Mouse (Mus musculus): ENCODE data around the gene Izumo4. TPM values are rescaled to one million over a fixed set of nuclear protein-coding genes. Genes with fewer than 3 reads are reported as not detected.

Izumo4 gene
- 10 to 100 TPM; 35.9 to 42.5 TPM for total RNA-seq (2021)

DNA sequence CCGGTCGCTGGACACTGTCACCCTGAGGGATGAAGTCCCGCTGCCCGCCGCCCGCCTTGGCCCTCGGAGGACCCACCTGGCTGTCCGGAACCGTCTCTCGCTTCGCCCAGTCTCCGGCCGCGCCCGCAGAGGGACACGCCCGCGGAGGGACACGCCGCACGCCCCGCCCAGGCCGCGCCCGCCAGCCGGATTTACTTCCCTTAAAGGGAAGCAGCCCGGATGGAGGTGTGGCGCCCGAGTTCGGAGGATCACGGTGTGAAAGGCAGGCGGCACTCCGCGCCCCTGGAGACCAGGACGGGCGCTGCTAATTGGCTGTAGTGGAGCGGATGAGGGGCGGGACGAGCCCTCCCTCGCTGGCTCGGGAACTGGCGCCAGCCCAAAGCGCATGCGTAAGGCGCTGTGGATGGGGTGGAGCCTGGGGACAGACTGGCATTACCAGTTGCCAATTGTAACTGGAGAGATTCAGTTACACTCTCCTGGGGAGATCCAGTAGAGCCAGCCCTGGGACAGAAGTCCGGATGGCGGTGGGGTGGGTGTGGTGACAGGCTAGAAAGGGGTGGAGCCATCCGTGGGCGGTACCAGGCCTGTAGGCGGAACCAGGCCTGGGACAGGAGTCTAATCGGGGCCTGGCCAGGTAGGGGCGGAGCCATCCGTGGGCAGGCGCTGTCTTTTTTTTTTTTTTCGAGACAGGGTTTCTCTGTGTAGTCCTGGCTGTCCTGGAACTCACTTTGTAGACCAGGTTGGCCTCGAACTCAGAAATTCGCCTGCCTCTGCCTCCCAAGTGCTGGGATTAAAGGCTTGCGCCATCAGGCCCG, at the start of gene Izumo4, which contains the start of gene Mob3a:
Gene Izumo4, plus strand, starts transcription at position 464 of the 815 bp plus-strand sequence.
Gene Mob3a, minus strand, starts transcription at position 257 of the 815 bp plus-strand sequence.
- intact Hi-C loops (cut with DNase I) = loop anchor here (2.0 kb wide), 2 partner anchors 25 to 39 kb away; no protein-coding TSS in a partner anchor
- DNase-seq (ENCODE audit: low spot score in 2 of 2) = peak; percentile 98 to 100

GRCm38 (mm10) chr10:80653156-80653720, 48.7 kb upstream of the Izumo4 start:
- DNase-seq (ENCODE audit: low spot score in 2 of 2) = no peak
- intact Hi-C loops (cut with DNase I) = no loop called here

DNA sequence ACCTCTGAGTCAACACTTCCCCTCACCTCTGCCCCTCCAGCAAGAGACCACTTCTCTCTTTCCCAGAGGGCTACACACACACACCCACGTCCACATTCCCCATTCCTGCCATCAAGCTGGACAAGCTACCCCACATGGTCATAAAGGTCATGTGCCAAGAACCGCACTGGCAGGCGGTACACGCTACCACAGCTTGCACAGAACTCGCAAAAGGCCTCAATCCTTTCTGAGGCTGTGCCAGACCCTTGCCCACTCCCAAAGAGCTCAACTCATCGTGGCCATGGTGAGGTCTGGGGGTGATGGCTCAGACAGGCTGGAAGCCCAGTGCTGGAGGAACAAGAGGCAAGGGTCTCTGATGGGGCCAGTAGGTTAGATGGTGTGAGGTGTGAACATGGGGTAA, 47.1 kb upstream of the Izumo4 start:
- DNase-seq (ENCODE audit: low spot score in 2 of 2) = no peak
- intact Hi-C loops (cut with DNase I) = loop anchor here (5.0 kb wide), 2 partner anchors 33 to 78 kb away; partner anchors contain the start of genes Csnk1g2 and Klf16

GRCm38 (mm10) chr10:80655406-80656129, 46.4 kb upstream of the Izumo4 start:
- DNase-seq (ENCODE audit: low spot score in 2 of 2) = no peak
- intact Hi-C loops (cut with DNase I) = loop anchor here (2.0 to 5.0 kb wide), 3 partner anchors 19 to 78 kb away; partner anchors contain the start of genes Csnk1g2 and Klf16

- intact Hi-C loops (cut with DNase I) = loop anchor here (2.0 to 5.0 kb wide), 3 partner anchors 19 to 79 kb away; partner anchors contain the start of genes Csnk1g2 and Klf16
- DNase-seq (ENCODE audit: low spot score in 2 of 2) = peak; percentile 89 to 97
Measured at GRCm38 (mm10) chr10:80656130-80656862, 45.7 kb upstream of the Izumo4 start.

- DNase-seq (ENCODE audit: low spot score in 2 of 2) = no peak
- intact Hi-C loops (cut with DNase I) = loop anchor here (2.0 to 5.0 kb wide), 3 partner anchors 18 to 80 kb away; partner anchors contain the start of genes Csnk1g2 and Klf16
Measured at GRCm38 (mm10) chr10:80656863-80657623, 44.9 kb upstream of the Izumo4 start, which contains the start of gene Btbd2. Gene Btbd2, minus strand, starts transcription at chr10:80657071.

DNA sequence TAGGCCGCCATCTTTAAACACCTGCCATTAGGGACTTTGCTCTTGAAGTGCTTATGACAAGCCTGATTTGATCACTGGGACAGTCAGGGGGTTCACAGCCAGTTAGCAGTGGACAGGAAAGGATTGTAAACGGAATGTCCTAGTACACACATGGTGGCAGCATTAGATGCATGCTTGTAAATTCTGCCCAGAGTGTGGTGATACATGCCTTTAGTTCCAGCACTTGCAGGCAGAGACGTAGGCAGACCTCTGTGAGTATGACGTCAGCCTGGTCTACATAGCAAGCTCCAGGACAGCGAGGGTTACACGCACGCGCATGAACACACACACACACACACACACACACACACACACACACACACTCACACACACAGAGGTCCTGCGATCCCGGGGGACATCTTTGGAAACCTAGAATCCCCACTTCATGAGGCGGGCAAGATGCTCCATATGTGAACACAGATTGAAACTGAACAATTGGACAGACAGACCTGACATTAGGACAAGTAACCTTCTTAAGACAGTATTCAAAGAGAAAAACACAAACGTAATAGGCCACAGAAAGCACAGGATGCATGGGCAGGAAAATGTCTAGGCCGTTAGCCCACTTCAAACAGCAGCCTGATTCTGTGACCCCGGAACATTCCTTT, 43.7 kb upstream of the Izumo4 start:
- intact Hi-C loops (cut with DNase I) = loop anchor here (5.0 kb wide), 2 partner anchors 36 to 81 kb away; partner anchors contain the start of genes Csnk1g2 and Klf16
- no peak for DNase-seq (ENCODE audit: low spot score in 2 of 2)

DNA sequence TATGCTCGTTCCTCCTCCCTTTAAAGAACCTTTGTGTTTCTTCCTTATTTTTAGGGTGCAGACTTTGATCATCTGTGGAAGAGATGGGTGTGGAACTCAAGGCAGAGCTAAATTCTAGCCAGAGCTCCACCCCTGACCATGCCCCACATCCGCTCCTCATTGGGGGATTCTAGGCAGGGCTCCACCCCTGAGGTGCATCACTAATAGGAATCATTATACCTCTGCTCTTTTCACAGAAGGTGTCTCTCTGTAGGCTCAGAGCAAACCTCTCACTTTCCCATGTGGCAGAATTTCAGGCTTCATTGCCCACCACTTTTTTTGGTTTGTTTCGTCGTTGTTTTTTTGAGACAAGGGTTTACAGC, 43.2 kb upstream of the Izumo4 start:
- intact Hi-C loops (cut with DNase I) = loop anchor here (1.0 to 5.0 kb wide), 3 partner anchors 29 to 82 kb away; partner anchors contain the start of genes Csnk1g2 and Klf16
- no peak for DNase-seq (ENCODE audit: low spot score in 2 of 2)

DNA sequence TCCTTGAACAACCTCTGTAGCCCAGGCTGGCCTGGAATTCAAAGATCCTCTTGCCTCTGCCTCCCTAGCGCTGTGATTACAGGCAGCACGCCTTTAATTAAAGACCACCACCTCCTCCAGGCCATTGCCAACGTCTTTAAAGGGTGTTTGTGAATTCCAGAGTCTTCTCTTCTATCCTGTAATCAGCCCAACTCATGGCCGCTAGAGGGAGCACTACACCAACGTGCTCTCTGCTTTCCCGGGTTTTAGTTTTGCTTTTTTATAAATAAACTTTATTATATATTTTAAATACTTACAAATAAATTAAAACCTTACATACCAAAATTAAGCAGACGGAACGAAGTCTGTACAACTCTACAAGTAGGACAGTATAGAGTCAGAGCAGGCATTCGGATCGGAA, 42.8 kb upstream of the Izumo4 start:
- intact Hi-C loops (cut with DNase I) = loop anchor here (1.0 to 5.0 kb wide), 3 partner anchors 29 to 82 kb away; partner anchors contain the start of genes Csnk1g2 and Klf16
- peak; percentile 76 to 78 for DNase-seq (ENCODE audit: low spot score in 2 of 2)

DNA sequence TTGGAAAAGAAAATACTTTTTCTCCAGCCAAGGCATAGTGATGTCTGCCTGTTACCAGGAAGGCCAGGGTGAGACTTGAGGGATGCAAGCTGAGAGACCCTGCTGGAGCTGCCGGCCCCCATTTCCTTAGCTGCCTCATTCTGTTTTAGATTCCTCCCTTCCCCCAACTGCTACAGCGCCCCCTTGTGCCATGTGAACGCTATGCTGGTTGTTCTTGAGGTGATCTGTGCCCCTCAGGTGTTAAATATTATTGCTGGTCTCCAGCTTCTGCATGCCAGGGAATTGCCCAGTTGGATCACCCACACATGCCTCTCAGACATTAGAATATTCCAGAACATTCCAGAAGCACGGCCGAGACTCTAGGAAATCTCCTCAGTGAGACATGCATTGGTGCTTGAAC, 40.8 kb upstream of the Izumo4 start:
- intact Hi-C loops (cut with DNase I) = no loop called here
- no peak for DNase-seq (ENCODE audit: low spot score in 2 of 2)

DNA sequence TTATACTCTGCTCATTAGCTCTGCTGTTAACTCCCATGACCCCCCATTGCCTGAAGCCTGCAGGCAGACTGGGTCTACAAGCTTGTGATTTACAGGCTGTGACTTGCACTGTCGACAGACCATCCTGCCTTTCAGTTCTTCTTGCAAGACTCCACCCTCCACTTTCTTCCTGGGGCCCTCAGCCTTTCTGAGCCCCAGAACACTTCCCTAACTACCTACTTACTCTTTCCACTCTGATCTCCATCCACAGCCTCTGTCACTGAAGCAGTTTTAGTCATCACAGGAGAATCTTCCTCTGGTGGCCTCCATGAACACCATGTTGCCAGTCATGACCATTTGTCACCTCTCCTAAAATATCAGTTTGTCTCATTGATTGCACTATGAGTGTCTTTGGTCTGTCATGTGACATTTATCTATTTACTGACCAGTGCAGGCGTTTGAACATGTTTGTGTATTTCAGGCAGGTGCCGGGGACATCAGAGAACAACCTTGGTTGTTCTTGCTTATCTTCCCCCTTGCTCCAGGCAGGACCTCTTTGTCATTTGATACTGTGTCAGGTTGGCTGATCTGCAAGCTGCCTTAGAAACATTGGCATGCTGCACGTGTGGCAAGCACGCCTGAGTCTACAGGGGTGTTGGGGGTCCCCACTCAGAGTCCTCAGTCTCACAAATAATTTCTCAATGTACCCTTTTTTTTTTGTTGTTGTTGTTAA, 38.3 kb upstream of the Izumo4 start:
- no peak for DNase-seq (ENCODE audit: low spot score in 2 of 2)
- intact Hi-C loops (cut with DNase I) = no loop called here

GRCm38 (mm10) chr10:80664197-80665015, 37.6 kb upstream of the Izumo4 start:
- peak in 1 of 2 experiments; percentile 46 for DNase-seq (ENCODE audit: low spot score in 2 of 2)
- intact Hi-C loops (cut with DNase I) = no loop called here

DNA sequence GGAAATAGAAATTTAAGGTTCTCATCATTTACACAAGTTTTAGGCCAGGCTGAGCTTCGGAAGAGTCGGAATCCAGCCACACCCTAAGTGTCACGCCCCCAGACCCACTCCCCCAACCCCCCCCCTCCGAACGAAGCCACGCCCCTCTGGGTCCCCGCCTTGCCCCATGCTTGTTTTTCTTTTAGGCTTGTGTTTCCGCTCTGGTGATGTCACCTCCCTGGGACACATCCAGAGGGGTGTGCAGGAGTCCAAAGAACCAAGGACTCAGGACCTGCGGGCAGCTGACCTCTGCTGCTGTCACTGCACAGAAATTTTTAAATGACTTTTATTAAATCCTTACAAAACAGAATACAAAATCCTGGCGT, 37.0 kb upstream of the Izumo4 start:
- DNase-seq (ENCODE audit: low spot score in 2 of 2) = no peak
- intact Hi-C loops (cut with DNase I) = no loop called here

GRCm38 (mm10) chr10:80665459-80665858, 36.5 kb upstream of the Izumo4 start:
- intact Hi-C loops (cut with DNase I) = no loop called here
- DNase-seq (ENCODE audit: low spot score in 2 of 2) = no peak

DNA sequence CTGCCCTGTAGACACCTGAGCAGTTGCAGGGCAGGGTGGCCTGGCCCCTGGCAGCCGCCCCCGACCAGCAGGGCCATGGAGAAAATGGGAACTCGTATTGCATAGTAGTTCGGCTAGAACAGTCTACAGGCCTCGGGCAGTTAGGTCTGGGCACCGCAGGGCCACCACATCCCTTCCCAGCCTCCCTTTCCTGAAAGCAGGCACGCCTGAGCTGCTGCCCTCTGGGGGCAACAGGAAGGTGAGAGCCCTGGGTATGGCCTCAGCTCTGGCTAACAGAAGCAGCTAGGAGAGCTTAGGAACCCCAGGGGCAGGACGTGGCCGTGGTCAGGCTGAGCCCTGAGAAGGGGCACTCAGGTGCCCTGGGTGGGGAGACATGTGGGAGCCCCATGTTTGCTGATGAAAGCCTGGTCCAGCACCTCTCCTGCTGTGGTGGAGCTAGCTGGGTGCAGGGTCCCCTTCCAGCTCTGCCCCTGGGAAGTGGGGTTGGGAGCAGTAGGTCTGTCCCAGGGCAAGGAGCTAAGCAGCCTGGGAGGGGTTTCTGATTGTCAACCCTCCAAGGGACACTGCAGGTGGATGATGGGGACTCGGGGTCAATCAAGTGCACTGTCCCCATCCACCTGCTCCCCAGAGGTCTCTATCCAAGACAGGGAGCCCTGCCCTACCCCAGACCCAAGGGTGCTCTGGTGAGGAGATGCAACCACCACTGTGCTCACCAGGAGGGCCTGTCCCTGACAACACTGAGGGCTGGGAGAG, 35.8 kb upstream of the Izumo4 start:
- DNase-seq (ENCODE audit: low spot score in 2 of 2) = no peak
- intact Hi-C loops (cut with DNase I) = no loop called here

All from left cerebral cortex, postnatal 25 days (tissue).